Mouse (Mus musculus): ENCODE measurements at regions not wholly inside any gene's neighbourhood (a gene's known extent, or its start where the extent isn't known, plus 50 kb on each side); places are given as distances from the start of the nearest gene placed in this dataset.
"Not testable (repeated sequence)": the region's sequence is repeated elsewhere in the genome, so short reads cannot be mapped to it uniquely, and the experiment has no call there.

GRCm38 (mm10) chr5:12639549-12639948 lies 256.4 kb downstream of the Sema3d start:
- DNase-seq: no peak

GRCm38 (mm10) chr5:12646269-12646668 lies 263.1 kb downstream of the Sema3d start:
- DNase-seq: no peak

GRCm38 (mm10) chr5:12673666-12674065 lies 290.5 kb downstream of the Sema3d start:
- DNase-seq: no peak

GRCm38 (mm10) chr5:12674134-12674533 lies 290.9 kb downstream of the Sema3d start:
- DNase-seq: no peak

- DNase-seq: no peak
Observed at GRCm38 (mm10) chr5:12676712-12677111, 293.5 kb downstream of the Sema3d start.

GRCm38 (mm10) chr5:12714894-12715293 lies 331.7 kb downstream of the Sema3d start:
- DNase-seq: no peak

- no peak for DNase-seq
Observed at GRCm38 (mm10) chr5:12751514-12751913, 368.3 kb downstream of the Sema3d start.

- no peak for DNase-seq
Observed at GRCm38 (mm10) chr5:12759634-12760033, 365.6 kb upstream of the Sema3a start.

- no peak for DNase-seq
Observed at GRCm38 (mm10) chr5:12767383-12767782, 357.8 kb upstream of the Sema3a start.

GRCm38 (mm10) chr5:12782681-12783080 lies 342.5 kb upstream of the Sema3a start:
- no peak for DNase-seq

- DNase-seq: no peak
Observed at GRCm38 (mm10) chr5:12808729-12809128, 316.5 kb upstream of the Sema3a start.

- DNase-seq: no peak
Observed at GRCm38 (mm10) chr5:12809884-12810283, 315.3 kb upstream of the Sema3a start.

GRCm38 (mm10) chr5:12847207-12847606 lies 278.0 kb upstream of the Sema3a start:
- not testable (repeated sequence) for DNase-seq

- DNase-seq: no peak
Observed at GRCm38 (mm10) chr5:12856869-12857268, 268.3 kb upstream of the Sema3a start.

GRCm38 (mm10) chr5:12868355-12869217 lies 256.6 kb upstream of the Sema3a start:
- DNase-seq: no peak

GRCm38 (mm10) chr5:12872888-12873287 lies 252.3 kb upstream of the Sema3a start:
- no peak for DNase-seq

GRCm38 (mm10) chr5:12877595-12878296 lies 247.5 kb upstream of the Sema3a start:
- DNase-seq: no peak

- DNase-seq: no peak
Observed at GRCm38 (mm10) chr5:12892333-12892732, 232.9 kb upstream of the Sema3a start.

GRCm38 (mm10) chr5:12894638-12895037 lies 230.6 kb upstream of the Sema3a start:
- no peak for DNase-seq

GRCm38 (mm10) chr5:12910741-12911140 lies 214.5 kb upstream of the Sema3a start:
- no peak for DNase-seq

- no peak for DNase-seq
Observed at GRCm38 (mm10) chr5:12914395-12914794, 210.8 kb upstream of the Sema3a start.

- DNase-seq: no peak
Observed at GRCm38 (mm10) chr5:12919335-12919734, 205.9 kb upstream of the Sema3a start.

- DNase-seq: peak; percentile 3
Observed at GRCm38 (mm10) chr5:12922889-12923288, 202.3 kb upstream of the Sema3a start.

- DNase-seq: no peak
Observed at GRCm38 (mm10) chr5:12925466-12925865, 199.7 kb upstream of the Sema3a start.
